Mouse (Mus musculus) lung, adult 2 months (tissue): Measurements from ENCODE around the gene Card6.

Experiments
- CTCF ChIP-seq: fragments of 200-500 bp; IDR thresholded peaks from 2 replicates; pipeline ENCODE4 v1.5.1; 2011; ENCODE audit warnings: mild to moderate bottlenecking, low read length, control low read depth; ENCODE audit not compliant: insufficient read depth
- POLR2A ChIP-seq: fragments of 200-500 bp; IDR thresholded peaks from 2 replicates; pipeline ENCODE4 v1.6.1; 2011; ENCODE audit warnings: low read depth, mild to moderate bottlenecking, control low read depth, low read length, borderline replicate concordance; ENCODE audit errors: extremely low read depth

DNA sequence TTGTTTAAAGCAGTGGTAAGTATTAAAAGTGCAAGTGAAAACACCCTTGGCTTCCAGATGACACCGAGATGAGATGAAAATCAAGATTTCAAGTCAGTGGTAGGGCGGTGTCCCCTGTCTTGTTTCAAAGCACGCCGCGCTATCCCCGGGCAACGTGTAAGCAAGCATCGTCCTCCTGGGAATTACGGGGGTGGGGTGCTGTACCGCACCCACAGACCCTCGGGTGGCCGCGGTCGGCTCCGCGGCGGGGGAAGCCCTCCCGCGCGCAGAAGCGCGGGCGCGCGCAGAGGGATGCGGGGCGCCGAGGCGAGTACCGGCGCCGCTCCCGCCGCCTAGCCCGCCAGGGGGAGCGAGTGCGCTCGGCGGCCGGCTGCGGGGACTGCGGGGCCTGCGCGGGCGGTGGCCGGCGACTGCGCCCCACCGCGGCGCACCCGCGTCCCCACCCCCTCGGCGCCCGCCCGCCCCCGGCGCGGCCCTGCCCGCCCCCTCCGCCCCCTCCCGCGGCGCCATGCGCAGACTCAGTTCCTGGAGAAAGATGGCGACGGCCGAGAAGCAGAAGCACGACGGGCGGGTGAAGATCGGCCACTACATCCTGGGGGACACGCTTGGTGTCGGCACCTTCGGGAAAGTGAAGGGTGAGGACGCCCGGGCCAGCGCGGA lies 35.2 kb upstream of the Card6 start, which contains the start of gene Prkaa1:
- TF ChIP-seq CTCF: no peak
- peak; percentile 66; the same call in 1 of the 2 replicates for TF ChIP-seq POLR2A
